Mouse (Mus musculus) cerebellum, postnatal 14 days (tissue): ENCODE results near the gene Stmn1.

ENCODE experiments used
- DNase-seq, 2 experiments: peaks; one replicate each; pipeline ENCODE4 v3.0.0; 2021; ENCODE audit warnings: mixed read lengths in 2 of 2

Gene Stmn1

GRCm38 (mm10) chr4:134517719-134518118 is 49.6 kb downstream of the Stmn1 start:
- DNase-seq = no peak

- no peak for DNase-seq
Measured at GRCm38 (mm10) chr4:134518541-134518940, 50.4 kb downstream of the Stmn1 start.

- no peak for DNase-seq
Measured at GRCm38 (mm10) chr4:134519281-134519680, 51.2 kb downstream of the Stmn1 start.
